Mouse (Mus musculus) adrenal gland, adult 18-20 months (tissue): Measurements from ENCODE around the gene Olfr1177-ps. TPM values are rescaled to one million over a fixed set of nuclear protein-coding genes. Genes with fewer than 3 reads are reported as not detected.

Source experiments
- DNase-seq, 2 experiments: peaks; one replicate each; pipeline ENCODE4 v3.0.0; 2021 to 2022; ENCODE audit warnings: low spot score in 2 of 2
- long read RNA-seq, 2 experiments: library from polyadenylated mRNA; stranded (forward); transcript quantifications; one replicate each; pipeline ENCODE4 v2.0.0; 2021
- total RNA-seq, 2 experiments: library from RNA; stranded (reverse); gene quantifications; 1 replicate in 1 of 2; 2 replicates in 1 of 2; pipeline ENCODE4 v1.2.3; 2021

Gene Olfr1177-ps
- total RNA-seq = not detected
- long read RNA-seq, experiment 1 = 0 reads
- long read RNA-seq, experiment 2 = 0 reads

DNA sequence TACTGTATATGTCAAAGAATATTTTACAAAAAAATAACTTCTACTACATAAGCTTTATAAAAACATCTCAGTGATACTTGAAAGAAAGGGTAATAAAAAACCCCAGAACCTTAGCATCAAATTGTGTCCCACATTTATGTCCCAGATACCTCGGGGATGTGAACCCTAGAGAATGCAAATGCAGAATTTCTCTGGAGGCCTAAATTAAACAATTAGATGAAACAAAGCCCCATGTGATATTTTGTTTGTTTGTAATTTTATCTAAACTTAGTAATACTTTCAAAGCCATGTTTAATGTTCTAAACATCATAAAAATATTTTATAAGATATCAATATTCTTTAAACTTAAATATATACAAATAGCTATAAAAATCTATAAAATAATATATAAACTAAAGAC, at the start of gene Olfr1177-ps:
TSS of gene Olfr1177-ps (minus strand) at position 101 of the 400 bp plus-strand sequence.
- no peak for DNase-seq

DNA sequence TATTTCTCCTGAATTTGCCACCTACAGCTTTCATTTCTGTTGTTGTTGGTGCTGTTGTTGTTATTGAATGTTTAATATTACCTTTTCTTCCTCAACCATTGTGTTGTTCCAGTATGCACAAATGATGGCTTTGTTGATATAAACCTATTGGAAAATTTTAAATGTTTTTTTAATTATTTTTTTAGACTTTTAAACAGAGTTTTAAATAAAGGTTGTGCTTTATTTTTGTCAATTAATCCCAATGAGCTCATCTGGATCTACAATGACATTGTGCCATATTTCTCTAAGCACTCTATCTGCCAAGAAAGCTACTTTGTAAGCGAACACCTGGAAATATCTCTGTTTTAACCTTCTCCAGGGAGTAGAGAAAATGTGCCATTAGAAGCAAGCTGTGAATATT, 40.5 kb upstream of the Olfr1177-ps start, which contains the start of gene Olfr1178:
TSS of gene Olfr1178 (plus strand) at position 301 of the 400 bp plus-strand sequence.
- DNase-seq = no peak

DNA sequence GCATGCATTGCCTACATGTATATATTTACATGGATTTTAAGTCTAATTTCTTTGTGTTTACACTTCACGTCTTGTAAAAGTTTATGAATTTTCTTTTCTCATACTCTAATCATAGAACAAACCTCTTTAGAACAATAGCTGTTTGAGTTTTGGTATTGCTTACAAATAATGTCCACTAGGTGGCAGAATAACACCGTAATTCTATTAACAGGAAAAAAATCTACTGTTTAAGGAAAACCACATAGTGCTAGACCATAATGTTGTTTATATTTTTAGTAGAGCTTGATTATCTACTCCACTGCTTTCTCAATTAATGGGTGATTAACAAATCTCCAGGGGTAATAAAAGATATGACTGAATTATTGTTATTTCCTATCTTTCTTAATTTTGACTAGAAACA, 10.0 kb upstream of the Olfr1177-ps start:
- no peak for DNase-seq

DNA sequence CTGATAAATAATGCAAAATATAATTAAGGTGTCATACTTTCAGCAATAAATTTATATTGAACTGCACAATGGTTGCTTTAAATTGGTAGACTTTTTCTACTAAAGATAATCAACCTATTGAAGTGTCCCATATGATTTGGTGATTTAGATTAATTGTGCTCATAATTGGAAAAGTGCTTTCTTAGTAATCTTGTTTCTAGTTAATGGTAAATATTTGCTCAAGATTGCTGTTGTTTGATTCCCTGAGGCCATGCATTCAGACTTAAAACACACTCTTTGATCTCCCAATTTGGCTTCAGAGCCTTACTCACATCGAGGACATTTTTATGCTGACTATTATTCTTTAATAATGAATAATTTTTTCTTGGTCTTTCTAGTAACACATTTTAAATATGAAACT, 9.9 kb downstream of the Olfr1177-ps start, which contains the start of gene Olfr1176:
TSS of gene Olfr1176 (plus strand) at position 301 of the 400 bp plus-strand sequence.
- no peak for DNase-seq

DNA sequence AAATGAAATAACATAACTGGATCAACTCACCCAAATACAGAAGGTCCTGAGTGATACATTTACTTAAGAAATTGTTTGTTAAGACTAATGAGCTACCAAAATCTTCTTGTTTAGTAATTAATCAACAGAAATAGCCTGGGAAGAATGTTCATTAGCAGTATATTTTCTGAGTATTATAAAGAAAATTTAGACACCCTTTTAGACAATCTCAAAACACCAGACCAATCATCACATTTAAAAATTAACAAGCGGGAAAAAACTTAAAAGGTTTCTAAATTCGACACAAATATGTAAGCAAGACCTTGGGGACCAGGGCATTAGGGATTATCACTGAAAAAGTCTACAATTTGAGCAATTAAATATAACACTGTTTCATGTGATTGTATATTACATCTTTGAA, 19.2 kb downstream of the Olfr1177-ps start, which contains the start of gene Olfr1175-ps:
TSS of gene Olfr1175-ps (minus strand) at position 101 of the 400 bp plus-strand sequence.
- DNase-seq = no peak

DNA sequence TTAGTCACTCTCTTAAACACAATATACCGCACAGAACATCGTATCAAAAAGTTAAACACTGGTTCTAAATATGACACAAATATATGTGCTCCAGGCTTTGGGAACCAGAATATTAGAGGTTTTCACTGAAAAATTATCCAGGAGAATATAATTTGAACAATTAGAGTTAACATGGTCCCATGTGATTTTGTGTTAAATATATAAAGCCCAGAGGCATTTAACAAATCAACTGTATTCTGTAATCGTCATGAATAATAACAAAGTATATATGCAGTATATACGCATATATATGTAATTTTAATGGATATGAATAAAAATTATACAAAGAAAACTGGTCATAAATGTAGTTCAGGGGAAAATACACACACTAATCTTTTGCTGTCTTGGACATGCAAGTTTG, 31.3 kb downstream of the Olfr1177-ps start, which contains the start of gene Olfr1174-ps:
TSS of gene Olfr1174-ps (minus strand) at position 101 of the 400 bp plus-strand sequence.
- no peak for DNase-seq

Other genes starting within 250 kb of the Olfr1177-ps start
- not detected for gene Olfr1166, start 218.2 kb downstream of the Olfr1177-ps start, total RNA-seq
- not detected for gene Olfr1167, start 191.3 kb downstream of the Olfr1177-ps start, total RNA-seq
- gene Olfr1168, start 164.6 kb downstream of the Olfr1177-ps start, total RNA-seq = not detected
- not detected for gene Olfr1170, start 118.2 kb downstream of the Olfr1177-ps start, total RNA-seq
- gene Olfr1173, start 66.6 kb downstream of the Olfr1177-ps start, total RNA-seq = not detected
- gene Olfr1174-ps, start 31.4 kb downstream of the Olfr1177-ps start, total RNA-seq = not detected
- not detected for gene Olfr1175-ps, start 19.3 kb downstream of the Olfr1177-ps start, total RNA-seq
- gene Olfr1176, start 9.8 kb downstream of the Olfr1177-ps start, total RNA-seq = not detected
- gene Olfr1178, start 40.6 kb upstream of the Olfr1177-ps start, total RNA-seq = not detected
- not detected for gene Olfr1179, start 60.0 kb upstream of the Olfr1177-ps start, total RNA-seq
- not detected for gene Olfr1180, start 72.7 kb upstream of the Olfr1177-ps start, total RNA-seq
- gene Olfr1181, start 79.7 kb upstream of the Olfr1177-ps start, total RNA-seq = not detected
- not detected for gene Gm13757, start 102.6 kb upstream of the Olfr1177-ps start, total RNA-seq
- gene Olfr1183, start 108.4 kb upstream of the Olfr1177-ps start, total RNA-seq = not detected
- gene Olfr1184, start 137.1 kb upstream of the Olfr1177-ps start, total RNA-seq = not detected
- gene Olfr1185-ps1, start 146.8 kb upstream of the Olfr1177-ps start, total RNA-seq = not detected
- gene Olfr1186, start 172.1 kb upstream of the Olfr1177-ps start, total RNA-seq = not detected
- gene Olfr1188, start 210.4 kb upstream of the Olfr1177-ps start, total RNA-seq = not detected
- gene Olfr1189, start 240.0 kb upstream of the Olfr1177-ps start, total RNA-seq = not detected